Mouse (Mus musculus): ENCODE measurements around the gene St7. TPM values are rescaled to one million over a fixed set of nuclear protein-coding genes. Genes with fewer than 3 reads are reported as not detected.

The St7 gene
- polyA plus RNA-seq, 1 experiment from 2014 or later: 13.8 TPM

DNA sequence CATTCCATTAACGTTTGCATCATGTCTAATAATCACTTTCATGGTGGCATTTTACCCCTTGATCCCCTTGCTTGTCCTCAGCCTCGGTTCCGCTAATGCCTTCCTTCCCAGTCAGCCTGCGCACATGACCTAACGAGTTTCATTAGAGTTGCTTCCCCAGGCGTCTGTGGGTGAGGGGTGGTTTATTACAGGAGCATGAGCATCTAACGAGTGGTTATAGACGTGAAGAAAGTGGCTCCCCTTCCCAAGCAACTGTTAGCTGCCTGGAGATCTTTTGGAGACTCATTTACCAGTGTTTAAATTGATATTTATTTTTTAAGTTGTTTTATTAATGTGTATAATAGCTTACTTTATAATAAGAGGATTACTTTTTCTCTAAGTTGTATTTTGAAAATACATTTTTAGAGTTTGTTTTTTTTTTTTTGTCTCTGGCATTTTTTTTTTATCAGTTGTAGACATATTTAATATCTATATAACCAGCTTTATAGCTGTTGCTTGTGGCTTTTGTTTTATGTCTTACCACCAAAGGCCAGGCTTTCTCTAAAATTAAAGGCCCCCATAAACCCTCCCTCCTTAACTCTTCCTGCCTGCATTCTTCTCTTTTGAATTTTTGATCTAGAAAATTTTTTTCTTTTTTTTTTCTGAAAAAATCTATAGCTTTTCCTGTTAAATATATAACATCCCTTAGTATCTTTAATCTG is 78.1 kb downstream of the St7 start:
- Histone ChIP-seq H3K4me3 (no peak overlapping the region), H3K36me3 (no peaks in the 10 kb centered on the region), H3K9ac (peak overlapping the region; percentile 17; the same call in 1 of the 2 replicates), H3K9me3 (replicated peaks) (no peaks in the 10 kb centered on the region), H3K27ac (peak overlapping the region; percentile 74), H3K4me1 (peaks cover 63% of the 10 kb centered on the region), H3K27me3 (replicated peaks) (no peaks in the 10 kb centered on the region), H3K4me2 (peak overlapping the region; percentile 22)
- 47% methylated on average over 8 of the region's 8 CpGs for WGBS (ENCODE audit: insufficient replicate concordance)
- peak; percentile 48; the same call in 1 of the 2 replicates for ATAC-seq

DNA sequence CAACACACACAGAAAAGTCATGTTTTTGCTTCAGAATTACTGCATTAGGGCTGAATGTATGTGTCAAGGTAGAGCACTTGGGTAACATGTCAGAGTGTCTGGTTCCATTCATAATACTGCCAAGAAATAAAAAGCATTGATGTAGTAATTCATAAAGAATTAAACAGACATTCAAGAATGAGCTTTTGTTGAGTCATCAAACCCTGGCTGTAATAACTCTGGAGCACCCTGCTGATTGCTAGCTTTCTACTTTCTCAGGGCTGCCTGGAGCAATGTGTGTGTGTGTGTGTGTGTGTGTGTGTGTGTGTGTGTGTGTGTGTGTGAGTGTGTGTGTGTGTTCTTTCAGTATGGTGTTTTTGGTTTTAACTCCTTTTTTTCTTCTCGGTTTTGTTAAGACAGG is 78.7 kb downstream of the St7 start:
- Histone ChIP-seq H3K4me2 (no peak overlapping the region), H3K27me3 (replicated peaks) (no peaks in the 10 kb centered on the region), H3K9me3 (replicated peaks) (no peaks in the 10 kb centered on the region), H3K4me3 (no peak overlapping the region), H3K9ac (no peak overlapping the region), H3K4me1 (peaks cover 67% of the 10 kb centered on the region), H3K27ac (peak overlapping the region; percentile 40), H3K36me3 (no peaks in the 10 kb centered on the region)
- ATAC-seq: no peak
- 50% methylated on average over 1 of the region's 1 CpGs for WGBS (ENCODE audit: insufficient replicate concordance)

DNA sequence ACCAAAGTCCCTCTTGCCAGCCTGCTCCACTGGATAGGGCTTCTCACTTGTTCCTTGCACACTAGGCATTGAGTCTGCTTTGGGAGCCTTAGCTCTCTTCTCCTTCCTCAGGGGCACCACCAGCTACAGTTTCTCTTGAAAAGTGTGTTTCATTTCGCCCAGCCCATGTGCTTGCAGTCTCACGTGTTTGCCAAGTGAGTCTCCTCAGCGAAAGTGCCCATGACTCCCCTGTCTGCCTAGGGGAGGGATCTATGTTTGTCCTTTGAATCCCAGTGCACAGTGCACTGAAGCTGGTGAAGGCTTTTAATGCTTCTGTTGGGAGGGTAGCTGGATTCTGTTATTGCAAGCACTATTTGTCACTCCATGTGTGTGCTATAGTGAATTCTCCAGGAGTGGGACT is 79.8 kb downstream of the St7 start:
- no peak for ATAC-seq
- peak overlapping the region; percentile 59 for H3K27ac ChIP-seq
- no peaks in the 10 kb centered on the region for H3K9me3 ChIP-seq (replicated peaks)
- H3K4me3 ChIP-seq: no peak overlapping the region
- H3K4me1 ChIP-seq: peaks cover 67% of the 10 kb centered on the region
- no peak overlapping the region for H3K9ac ChIP-seq
- WGBS (ENCODE audit: insufficient replicate concordance): 74% methylated on average over 3 of the region's 3 CpGs
- no peaks in the 10 kb centered on the region for H3K27me3 ChIP-seq (replicated peaks)
- no peaks in the 10 kb centered on the region for H3K36me3 ChIP-seq
- no peak overlapping the region for H3K4me2 ChIP-seq

DNA sequence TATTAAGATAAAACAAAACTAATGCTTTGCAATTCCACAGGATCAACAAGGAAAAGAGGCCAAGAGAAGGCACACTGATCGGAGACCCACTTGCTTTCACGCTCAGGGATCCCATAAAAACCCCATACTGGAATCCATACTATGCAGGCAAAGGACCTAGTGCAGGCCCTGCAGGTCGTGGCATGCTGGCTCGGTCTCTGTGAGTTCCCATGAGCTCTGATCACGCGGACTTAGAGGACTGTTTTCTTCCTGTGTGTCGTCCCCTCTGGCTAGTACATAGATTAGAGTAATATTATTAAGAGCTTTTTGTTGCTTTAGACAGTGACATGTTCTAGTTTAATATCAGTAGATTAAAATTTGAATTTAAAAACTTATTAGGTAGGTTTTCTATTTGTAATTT is 83.3 kb downstream of the St7 start:
- no peak for ATAC-seq
- Histone ChIP-seq H3K9ac (no peak overlapping the region), H3K4me1 (peaks cover 59% of the 10 kb centered on the region), H3K27me3 (replicated peaks) (no peaks in the 10 kb centered on the region), H3K4me2 (no peak overlapping the region), H3K27ac (peak overlapping the region; percentile 17; the same call in 1 of the 2 replicates), H3K4me3 (no peak overlapping the region), H3K9me3 (replicated peaks) (no peaks in the 10 kb centered on the region), H3K36me3 (no peaks in the 10 kb centered on the region; the same call in 1 of the 2 replicates)
- WGBS (ENCODE audit: insufficient replicate concordance): 73% methylated on average over 7 of the region's 7 CpGs

DNA sequence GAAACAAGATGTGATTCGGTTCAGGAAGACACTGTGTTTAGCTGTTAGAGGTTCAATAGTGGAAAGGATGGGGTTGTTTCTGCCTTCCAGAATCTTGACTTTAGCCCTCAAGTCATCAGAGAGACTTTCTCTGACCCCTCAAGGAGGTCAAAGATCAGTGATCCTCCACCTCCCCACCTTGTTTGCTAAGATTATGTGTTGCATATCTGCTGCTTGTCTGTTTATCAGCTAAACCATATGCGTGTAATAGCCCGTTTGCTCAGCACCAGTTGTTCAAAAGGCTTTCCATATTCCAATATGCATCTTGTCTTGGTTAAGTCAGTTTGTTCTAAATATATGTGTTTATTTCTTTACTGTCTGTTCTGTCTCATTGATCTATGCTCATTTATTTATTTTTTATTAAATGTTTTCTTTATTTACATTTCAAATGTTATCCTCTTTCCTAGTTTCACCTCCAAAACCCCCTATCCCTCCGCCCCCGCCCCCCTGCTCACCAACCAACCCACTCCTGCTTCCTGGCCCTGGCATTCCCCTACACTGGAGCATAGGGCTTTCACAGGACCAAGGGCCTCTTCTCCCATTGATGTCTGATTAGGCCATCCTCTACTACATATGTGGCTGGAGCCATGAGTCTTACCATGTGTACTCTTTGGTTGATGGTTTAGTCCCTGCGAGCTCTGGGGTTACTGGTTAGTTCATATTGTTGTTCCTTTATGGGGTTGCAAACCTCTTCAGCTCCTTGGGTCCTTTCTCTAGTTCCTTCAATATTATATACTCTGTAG is 84.5 kb downstream of the St7 start:
- ATAC-seq: peak; percentile 89
- Histone ChIP-seq H3K36me3 (no peaks in the 10 kb centered on the region; the same call in 1 of the 2 replicates), H3K9me3 (replicated peaks) (no peaks in the 10 kb centered on the region), H3K9ac (peak overlapping the region; percentile 53; the same call in 1 of the 2 replicates), H3K4me1 (peaks cover 49% of the 10 kb centered on the region), H3K4me3 (no peak overlapping the region), H3K4me2 (peak overlapping the region; percentile 45), H3K27me3 (replicated peaks) (no peaks in the 10 kb centered on the region), H3K27ac (peak overlapping the region; percentile 72)
- 62% methylated on average over 6 of the region's 6 CpGs for WGBS (ENCODE audit: insufficient replicate concordance)

DNA sequence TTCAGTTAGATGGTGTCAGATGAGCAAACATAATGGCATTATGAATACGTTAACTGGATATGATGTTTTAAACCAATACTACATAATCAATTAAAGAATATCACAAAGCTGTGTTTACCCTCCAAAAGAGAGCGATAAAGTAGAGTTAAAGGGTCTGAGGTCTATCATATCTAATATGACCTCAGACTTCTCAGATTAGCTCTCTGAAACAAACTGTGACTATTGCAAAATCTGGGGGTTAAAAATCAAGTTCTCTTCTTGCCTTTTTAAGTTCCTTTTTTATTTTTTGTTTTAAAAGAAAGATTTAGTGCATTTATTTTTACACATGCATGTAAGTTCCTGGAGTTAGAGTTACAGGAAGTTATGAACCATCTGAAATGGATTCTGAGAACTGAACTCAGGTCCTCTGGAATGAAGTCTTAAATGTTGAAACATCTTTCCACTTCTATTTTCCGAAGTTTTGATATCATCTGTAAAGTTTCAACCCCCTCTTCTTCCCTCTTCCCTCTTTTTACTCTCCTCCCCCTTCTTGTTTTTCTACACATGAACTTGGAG is 86.0 kb downstream of the St7 start:
- no peak overlapping the region for H3K4me3 ChIP-seq
- H3K27ac ChIP-seq: no peak overlapping the region
- peaks cover 35% of the 10 kb centered on the region for H3K4me1 ChIP-seq
- H3K9ac ChIP-seq: no peak overlapping the region
- H3K9me3 ChIP-seq (replicated peaks): no peaks in the 10 kb centered on the region
- 74% methylated on average over 3 of the region's 3 CpGs for WGBS (ENCODE audit: insufficient replicate concordance)
- no peaks in the 10 kb centered on the region; the same call in 1 of the 2 replicates for H3K36me3 ChIP-seq
- no peak for ATAC-seq
- no peak overlapping the region for H3K4me2 ChIP-seq
- no peaks in the 10 kb centered on the region for H3K27me3 ChIP-seq (replicated peaks)

DNA sequence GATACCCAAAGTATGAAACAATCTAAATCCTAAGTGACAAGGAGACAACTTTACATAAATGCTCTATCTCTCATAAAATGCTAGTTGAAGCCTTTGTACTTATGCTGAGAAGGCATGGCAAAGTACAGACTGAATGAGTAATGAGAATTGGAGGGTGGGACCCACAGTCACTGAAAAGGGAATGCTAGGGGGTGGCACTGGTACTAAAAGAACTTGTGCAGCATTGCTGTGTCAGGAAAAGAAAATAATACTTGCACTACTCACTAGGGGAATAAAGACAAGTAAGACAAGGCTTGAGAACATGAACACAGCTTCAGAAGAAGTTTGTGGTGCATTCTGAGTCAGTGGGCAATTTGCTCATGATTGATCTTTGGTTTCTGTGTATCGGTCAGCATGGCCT is 90.8 kb downstream of the St7 start:
- H3K4me1 ChIP-seq: peaks cover 3% of the 10 kb centered on the region; the same call in 1 of the 2 replicates
- no peaks in the 10 kb centered on the region for H3K9me3 ChIP-seq (replicated peaks)
- no peak overlapping the region for H3K4me2 ChIP-seq
- no peaks in the 10 kb centered on the region for H3K27me3 ChIP-seq (replicated peaks)
- H3K36me3 ChIP-seq: no peaks in the 10 kb centered on the region; the same call in 1 of the 2 replicates
- no peak overlapping the region for H3K4me3 ChIP-seq
- ATAC-seq: no peak
- 77% methylated on average over 1 of the region's 1 CpGs for WGBS (ENCODE audit: insufficient replicate concordance)
- H3K9ac ChIP-seq: no peak overlapping the region
- no peak overlapping the region for H3K27ac ChIP-seq

DNA sequence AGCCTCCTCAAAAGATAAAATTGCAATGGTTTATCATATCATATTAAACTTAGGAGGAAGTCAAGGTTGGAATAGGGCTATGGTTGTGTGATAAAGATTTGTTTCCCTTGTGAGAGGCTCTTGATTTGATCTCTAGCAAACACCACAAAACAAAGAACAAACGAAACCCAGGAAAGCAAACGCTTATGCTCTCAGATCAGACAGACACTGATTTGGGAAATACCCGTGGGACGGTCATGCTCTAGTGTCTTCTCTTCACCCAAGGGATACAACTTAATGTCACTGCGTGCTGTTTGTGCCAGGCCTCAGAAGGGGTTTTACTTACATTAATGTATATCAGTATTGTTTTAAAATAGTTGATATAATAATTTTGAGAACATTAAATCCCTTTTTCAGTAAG is 91.8 kb downstream of the St7 start:
- Histone ChIP-seq H3K4me3 (no peak overlapping the region), H3K27ac (no peak overlapping the region), H3K9ac (no peak overlapping the region), H3K4me1 (no peaks in the 10 kb centered on the region), H3K9me3 (replicated peaks) (no peaks in the 10 kb centered on the region), H3K27me3 (replicated peaks) (no peaks in the 10 kb centered on the region), H3K4me2 (no peak overlapping the region), H3K36me3 (no peaks in the 10 kb centered on the region)
- 64% methylated on average over 5 of the region's 5 CpGs for WGBS (ENCODE audit: insufficient replicate concordance)
- no peak for ATAC-seq

DNA sequence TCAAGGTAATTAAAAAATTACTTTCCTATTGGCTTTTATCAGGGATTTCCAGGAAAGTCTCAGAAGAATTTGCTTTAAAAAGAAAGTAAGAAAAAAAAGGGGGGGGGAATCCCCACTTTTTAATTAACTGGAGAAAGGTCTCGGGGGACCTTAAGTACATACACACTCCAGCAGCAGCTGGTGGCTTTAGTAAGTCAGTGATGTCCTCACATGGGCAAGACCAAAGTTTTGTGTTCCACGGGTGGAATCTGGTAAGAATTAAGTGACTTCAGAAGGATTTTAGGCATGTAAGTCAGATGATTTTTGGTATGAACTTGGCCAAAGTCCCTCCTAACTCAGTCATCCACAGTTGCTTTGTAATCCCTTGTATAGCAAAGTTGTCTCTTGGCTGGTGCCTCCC is 92.5 kb downstream of the St7 start:
- Histone ChIP-seq H3K36me3 (no peaks in the 10 kb centered on the region), H3K27me3 (replicated peaks) (no peaks in the 10 kb centered on the region), H3K9ac (no peak overlapping the region), H3K4me1 (0 out of 2 replicates have a peak, but pooled peaks cover 5% of the 10 kb centered on the region), H3K27ac (no peak overlapping the region), H3K4me3 (no peak overlapping the region), H3K4me2 (no peak overlapping the region), H3K9me3 (replicated peaks) (no peaks in the 10 kb centered on the region)
- WGBS (ENCODE audit: insufficient replicate concordance): 64% methylated on average over 2 of the region's 2 CpGs
- ATAC-seq: no peak

DNA sequence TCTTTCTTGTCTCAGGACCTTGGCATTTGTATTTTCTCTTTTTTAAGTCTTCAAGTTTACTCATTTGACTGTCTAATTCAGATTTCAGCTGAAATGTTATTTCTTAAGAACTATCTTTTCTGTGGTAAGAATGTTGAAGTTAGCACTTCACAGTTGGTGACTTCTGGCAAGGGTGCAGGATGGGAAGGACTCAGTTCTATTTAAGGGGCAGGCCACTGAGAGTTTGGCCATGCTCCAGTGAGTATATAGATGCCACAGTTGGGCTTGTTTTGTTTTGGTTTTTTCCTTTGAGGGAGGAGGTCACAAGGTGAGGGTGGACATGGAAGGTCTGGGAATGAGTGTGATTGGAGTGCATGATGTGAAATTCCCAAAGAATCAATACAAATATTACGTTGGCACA is 95.1 kb downstream of the St7 start:
- Histone ChIP-seq H3K27me3 (replicated peaks) (no peaks in the 10 kb centered on the region), H3K4me3 (no peak overlapping the region), H3K27ac (no peak overlapping the region), H3K9me3 (replicated peaks) (no peaks in the 10 kb centered on the region), H3K36me3 (no peaks in the 10 kb centered on the region), H3K4me2 (no peak overlapping the region), H3K9ac (no peak overlapping the region), H3K4me1 (0 out of 2 replicates have a peak, but pooled peaks cover 10% of the 10 kb centered on the region)
- ATAC-seq: no peak
- 48% methylated on average over 1 of the region's 1 CpGs for WGBS (ENCODE audit: insufficient replicate concordance)

DNA sequence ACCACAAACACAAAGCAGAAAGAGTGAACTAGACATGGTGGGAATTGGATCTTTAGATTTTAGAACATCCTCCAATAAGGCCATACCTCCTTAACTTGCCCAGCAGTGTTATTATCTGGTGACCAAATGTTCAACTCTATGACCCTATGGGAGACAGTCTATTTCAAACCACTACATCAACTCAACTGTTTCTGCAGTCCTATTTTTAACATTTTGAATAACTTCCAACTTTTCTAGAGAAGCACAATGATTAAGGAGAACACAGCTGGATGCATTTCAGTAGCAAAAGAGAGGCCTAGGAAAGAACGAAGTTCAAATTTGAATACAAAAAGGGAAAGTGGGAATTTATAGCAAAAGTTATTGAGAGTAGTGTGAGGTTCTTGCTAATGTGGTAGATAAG is 97.5 kb downstream of the St7 start:
- H3K27me3 ChIP-seq (replicated peaks): no peaks in the 10 kb centered on the region
- H3K4me3 ChIP-seq: no peak overlapping the region
- H3K4me1 ChIP-seq: 0 out of 2 replicates have a peak, but pooled peaks cover 10% of the 10 kb centered on the region
- ATAC-seq: no peak
- no peak overlapping the region for H3K27ac ChIP-seq
- no peak overlapping the region for H3K4me2 ChIP-seq
- no peaks in the 10 kb centered on the region for H3K9me3 ChIP-seq (replicated peaks)
- H3K36me3 ChIP-seq: no peaks in the 10 kb centered on the region
- H3K9ac ChIP-seq: no peak overlapping the region
- 79% methylated on average over 1 of the region's 1 CpGs for WGBS (ENCODE audit: insufficient replicate concordance)

DNA sequence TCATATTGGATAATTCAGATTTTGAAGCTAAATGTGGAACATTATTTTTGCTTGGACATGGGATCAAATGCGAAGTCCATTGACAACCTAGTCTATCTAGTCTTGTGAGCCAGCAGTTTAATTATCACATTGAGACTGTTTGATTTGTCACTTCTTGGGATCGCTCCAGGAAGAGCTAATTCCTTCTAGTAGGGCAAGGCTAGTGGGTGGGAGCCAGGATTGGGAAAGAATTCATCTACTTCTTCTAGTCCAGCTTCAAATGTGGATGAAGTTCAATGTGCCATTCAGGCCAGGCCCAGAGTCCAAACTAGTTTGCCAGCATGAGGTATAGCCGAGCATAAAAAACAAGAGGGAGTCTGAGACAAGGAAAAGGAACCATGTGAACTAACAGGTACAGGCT is 100.7 kb downstream of the St7 start:
- Histone ChIP-seq H3K27me3 (replicated peaks) (no peaks in the 10 kb centered on the region), H3K4me1 (0 out of 2 replicates have a peak, but pooled peaks cover 10% of the 10 kb centered on the region), H3K36me3 (no peaks in the 10 kb centered on the region), H3K9ac (no peak overlapping the region), H3K4me2 (no peak overlapping the region), H3K9me3 (replicated peaks) (no peaks in the 10 kb centered on the region), H3K27ac (no peak overlapping the region), H3K4me3 (no peak overlapping the region)
- 85% methylated on average over 3 of the region's 3 CpGs for WGBS (ENCODE audit: insufficient replicate concordance)
- no peak for ATAC-seq
